Mouse (Mus musculus) stomach, postnatal 0 days (tissue): Measurements from ENCODE around the gene Nckap5. TPM values are rescaled to one million over a fixed set of nuclear protein-coding genes. Genes with fewer than 3 reads are reported as not detected.

Source experiments
- ATAC-seq: fragments of 200-750 bp; cut with Nextera tagmentation; 2 replicates; pipeline ENCODE4 v1.8.0; 2017; ENCODE audit not compliant: low FRiP score, low TSS enrichment
- DNase-seq: peaks from one replicate; pipeline ENCODE4 v3.0.0-alpha.2; 2016; ENCODE audit warnings: low spot score
- H3K27ac ChIP-seq: fragments of 300-500 bp; sonication (generic); replicated peaks from 2 replicates; pipeline ENCODE4 v1.5.1; 2014; ENCODE audit warnings: mild to moderate bottlenecking, control low read depth
- H3K27me3 ChIP-seq: fragments of 300-500 bp; sonication (generic); 2 replicates; pipeline ENCODE4 v1.6.1; 2014; ENCODE audit warnings: low read length; ENCODE audit not compliant: control insufficient read depth, insufficient read depth
- H3K36me3 ChIP-seq: fragments of 300-500 bp; sonication (generic); 2 replicates; pipeline ENCODE4 v1.6.1; 2014; ENCODE audit warnings: low read length, mixed read lengths; ENCODE audit not compliant: control insufficient read depth, insufficient read depth
- H3K4me1 ChIP-seq: fragments of 300-500 bp; sonication (generic); replicated peaks from 2 replicates; pipeline ENCODE4 v1.6.1; 2014; ENCODE audit warnings: antibody characterized with exemption; ENCODE audit not compliant: control insufficient read depth, insufficient read depth
- H3K4me2 ChIP-seq: fragments of 300-500 bp; sonication (generic); replicated peaks from 2 replicates; pipeline ENCODE4 v1.6.1; 2014; ENCODE audit warnings: low read depth, mild to moderate bottlenecking, control low read depth, moderate library complexity
- H3K4me3 ChIP-seq: fragments of 300-500 bp; sonication (generic); 2 replicates; pipeline ENCODE4 v1.5.1; 2014; ENCODE audit warnings: low read depth, low read length, control low read depth
- H3K9ac ChIP-seq: fragments of 300-500 bp; sonication (generic); 2 replicates; pipeline ENCODE4 v1.6.1; 2014; ENCODE audit warnings: mild to moderate bottlenecking, low read length, control low read depth, mixed read lengths
- H3K9me3 ChIP-seq: fragments of 300-500 bp; sonication (generic); 2 replicates; pipeline ENCODE4 v1.6.1; 2016; ENCODE audit warnings: low read length; ENCODE audit not compliant: control insufficient read depth
- CTCF ChIP-seq: IDR thresholded peaks from 2 replicates; pipeline ENCODE4 v1.5.1; 2016; ENCODE audit warnings: antibody characterized with exemption, low read depth, mild to moderate bottlenecking, moderate library complexity
- EP300 ChIP-seq: optimal IDR thresholded peaks from 2 replicates; pipeline ENCODE3; 2016; ENCODE audit warnings: antibody characterized with exemption
- WGBS: fragments of 180-500 bp; shearing (Covaris S2); extraction: QIAGEN DNeasy Blood & Tissue Kit; methylation state at CpG from one replicate; pipeline ENCODE4 v1.1.7; 2014; 5-methylcytosine and 5-hydroxymethylcytosine counted together
- polyA plus RNA-seq: library from polyadenylated mRNA; unstranded; fragments of >200 nt; fragmentation: Nextera tagmentation; extraction: Ambion mirVana; gene quantifications from 2 replicates; pipeline ENCODE4 v1.2.1, GENCODE M21; 2015

The Nckap5 gene
- polyA plus RNA-seq, 1 experiment from 2014 or later = 1.9 TPM

DNA sequence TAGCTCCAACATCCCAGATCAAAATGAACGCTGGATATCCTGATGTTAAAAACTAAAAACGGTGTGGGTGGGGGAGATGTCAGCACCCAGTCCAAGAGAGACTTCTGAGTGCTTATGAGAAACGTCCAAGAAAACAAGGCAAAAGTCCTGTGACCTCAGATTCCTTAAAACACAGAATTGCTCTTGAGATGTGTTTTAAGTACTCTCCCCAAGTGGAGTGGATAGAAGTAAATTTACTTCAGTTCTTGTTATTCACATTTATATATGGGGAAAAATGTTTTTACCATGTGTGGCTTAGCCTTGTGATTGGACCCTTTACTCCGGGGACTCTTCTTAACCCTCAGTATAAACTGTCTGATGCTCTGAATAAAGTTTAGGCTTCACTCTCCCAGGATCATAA lies 640.2 kb downstream of the Nckap5 start:
- H3K4me1 ChIP-seq = no peaks in the 10 kb centered on the region
- 70% methylated on average over 4 of the region's 4 CpGs for WGBS
- DNase-seq = no peak
- TF ChIP-seq CTCF (no peak), EP300 (no peak)
- no peak for ATAC-seq
- H3K4me3 ChIP-seq = no peak overlapping the region
- no peak overlapping the region for H3K4me2 ChIP-seq
- no peaks in the 10 kb centered on the region for H3K36me3 ChIP-seq
- no peaks in the 10 kb centered on the region for H3K9me3 ChIP-seq
- no peak overlapping the region for H3K9ac ChIP-seq
- H3K27ac ChIP-seq = no peak overlapping the region
- H3K27me3 ChIP-seq = no peaks in the 10 kb centered on the region

DNA sequence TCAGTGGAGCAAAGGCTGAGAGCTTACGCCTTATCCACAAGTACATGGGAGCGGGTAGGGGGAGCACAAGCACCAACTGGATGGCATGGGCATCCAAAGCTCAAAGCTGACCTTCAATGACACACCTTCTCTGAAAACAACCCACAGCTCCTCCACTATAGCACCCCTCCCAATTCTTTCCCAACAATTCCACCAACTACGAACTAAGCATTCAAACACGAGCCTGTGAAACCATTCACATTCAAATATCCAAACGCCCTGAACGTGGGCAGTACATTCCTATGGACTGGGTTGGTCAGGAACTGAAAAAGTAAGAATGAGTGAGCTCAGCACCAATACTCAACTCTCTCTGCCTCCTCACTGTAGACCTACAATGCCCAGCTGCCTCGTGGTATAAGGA lies 646.8 kb downstream of the Nckap5 start:
- no peak overlapping the region for H3K4me3 ChIP-seq
- no peak overlapping the region for H3K4me2 ChIP-seq
- H3K36me3 ChIP-seq = no peaks in the 10 kb centered on the region
- H3K9ac ChIP-seq = no peak overlapping the region
- 87% methylated on average over 7 of the region's 7 CpGs for WGBS
- no peak overlapping the region for H3K27ac ChIP-seq
- no peaks in the 10 kb centered on the region for H3K27me3 ChIP-seq
- H3K9me3 ChIP-seq = no peaks in the 10 kb centered on the region
- H3K4me1 ChIP-seq = no peaks in the 10 kb centered on the region
- DNase-seq (no peak), ATAC-seq (no peak)
- no peak for TF ChIP-seq CTCF
- no peak for TF ChIP-seq EP300

DNA sequence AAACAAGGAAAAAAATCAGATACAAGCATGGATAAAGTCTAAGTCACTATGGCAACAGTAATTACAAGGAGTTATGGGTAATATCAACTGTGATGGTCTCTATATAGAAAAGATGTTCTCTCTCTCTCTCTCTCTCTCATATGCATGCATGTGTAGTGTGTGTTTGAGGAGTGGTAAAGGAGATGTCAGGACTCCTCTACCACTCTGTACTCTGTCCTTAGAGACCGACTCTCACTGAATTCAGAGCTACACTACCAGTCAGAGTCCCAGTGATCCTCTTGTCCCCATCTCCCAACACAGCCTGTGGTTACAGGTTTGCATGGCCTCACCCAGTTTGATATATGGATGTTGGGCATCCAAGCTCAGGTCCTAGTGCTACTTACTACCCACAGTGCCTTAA lies 662.0 kb downstream of the Nckap5 start:
- Histone ChIP-seq H3K27me3 (no peaks in the 10 kb centered on the region), H3K4me2 (no peak overlapping the region), H3K9ac (no peak overlapping the region), H3K4me1 (no peaks in the 10 kb centered on the region), H3K27ac (no peak overlapping the region), H3K36me3 (no peaks in the 10 kb centered on the region), H3K4me3 (no peak overlapping the region), H3K9me3 (no peaks in the 10 kb centered on the region)
- WGBS = 81% methylated on average over 1 of the region's 1 CpGs
- DNase-seq = no peak
- TF ChIP-seq EP300 = no peak
- TF ChIP-seq CTCF = no peak
- ATAC-seq = no peak

DNA sequence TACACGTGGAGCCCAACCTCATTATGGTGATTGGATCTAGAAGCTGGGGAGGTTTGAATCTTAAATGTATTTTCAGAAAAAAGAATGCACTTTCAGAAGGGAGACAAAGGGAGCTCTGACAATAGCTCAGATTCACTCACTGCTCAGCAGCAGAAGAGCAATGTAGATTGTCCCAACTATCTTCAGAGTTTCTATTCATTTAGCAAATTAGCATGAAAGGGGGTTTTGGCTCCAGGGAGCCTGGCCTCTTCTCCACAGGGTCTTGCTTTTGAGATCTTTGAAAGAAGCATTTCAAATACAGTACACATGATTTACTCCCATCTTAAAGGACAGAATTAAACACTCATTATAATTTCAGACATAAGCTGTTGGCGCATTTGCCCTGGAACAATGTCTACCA lies 662.5 kb downstream of the Nckap5 start:
- Histone ChIP-seq H3K27me3 (no peaks in the 10 kb centered on the region), H3K9ac (no peak overlapping the region), H3K4me3 (no peak overlapping the region), H3K27ac (no peak overlapping the region), H3K4me2 (no peak overlapping the region), H3K36me3 (no peaks in the 10 kb centered on the region), H3K4me1 (no peaks in the 10 kb centered on the region), H3K9me3 (no peaks in the 10 kb centered on the region)
- DNase-seq = no peak
- TF ChIP-seq CTCF (no peak), EP300 (no peak)
- WGBS = 58% methylated on average over 2 of the region's 2 CpGs
- no peak for ATAC-seq

DNA sequence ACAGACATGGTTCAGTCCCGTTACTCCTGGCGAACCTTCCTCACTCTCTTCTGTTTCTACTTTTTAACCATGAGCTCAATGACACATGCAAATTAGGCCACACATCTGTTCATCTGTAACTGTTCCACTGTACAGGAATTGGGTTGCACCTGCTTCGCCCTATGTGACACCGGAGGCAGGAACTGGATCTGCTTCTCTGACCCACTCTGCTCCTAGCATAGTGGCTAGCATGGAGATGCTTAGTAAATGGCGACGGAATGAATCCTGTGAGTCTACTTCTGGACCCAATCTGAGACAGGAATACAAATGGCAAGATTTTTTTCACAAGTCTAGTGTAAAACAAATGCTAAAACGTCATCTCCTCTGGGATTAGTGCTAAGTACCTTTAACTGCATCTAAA lies 663.1 kb downstream of the Nckap5 start:
- Histone ChIP-seq H3K4me3 (no peak overlapping the region), H3K9ac (no peak overlapping the region), H3K36me3 (no peaks in the 10 kb centered on the region), H3K4me2 (no peak overlapping the region), H3K27me3 (no peaks in the 10 kb centered on the region), H3K9me3 (no peaks in the 10 kb centered on the region), H3K4me1 (no peaks in the 10 kb centered on the region), H3K27ac (no peak overlapping the region)
- WGBS = 76% methylated on average over 7 of the region's 7 CpGs
- TF ChIP-seq EP300 (no peak), CTCF (no peak)
- DNase-seq (no peak), ATAC-seq (no peak)

DNA sequence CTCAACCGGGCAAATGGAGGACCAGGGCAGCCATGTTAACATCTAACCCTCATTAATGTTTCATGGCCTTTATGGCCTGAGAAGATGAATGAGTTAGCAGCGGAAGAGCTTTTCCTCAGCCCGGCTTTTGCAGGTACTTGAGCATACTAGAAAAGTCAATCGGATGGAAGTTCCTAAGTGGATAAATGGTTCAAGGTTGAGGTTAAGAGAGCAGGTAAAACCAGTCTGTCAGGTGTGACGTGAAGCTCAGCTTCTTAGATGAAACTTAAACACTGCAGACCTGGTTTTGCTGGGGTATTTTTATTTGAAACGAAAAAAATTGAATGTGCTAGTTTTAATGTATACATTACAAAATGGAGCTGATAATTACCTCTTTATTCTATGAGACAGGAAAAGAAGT lies 671.3 kb downstream of the Nckap5 start:
- Histone ChIP-seq H3K9me3 (no peaks in the 10 kb centered on the region), H3K27ac (no peak overlapping the region), H3K36me3 (no peaks in the 10 kb centered on the region), H3K4me3 (no peak overlapping the region), H3K27me3 (no peaks in the 10 kb centered on the region), H3K4me1 (no peaks in the 10 kb centered on the region), H3K4me2 (no peak overlapping the region), H3K9ac (no peak overlapping the region)
- TF ChIP-seq EP300 = no peak
- DNase-seq (no peak), ATAC-seq (no peak)
- WGBS = 38% methylated on average over 6 of the region's 6 CpGs

DNA sequence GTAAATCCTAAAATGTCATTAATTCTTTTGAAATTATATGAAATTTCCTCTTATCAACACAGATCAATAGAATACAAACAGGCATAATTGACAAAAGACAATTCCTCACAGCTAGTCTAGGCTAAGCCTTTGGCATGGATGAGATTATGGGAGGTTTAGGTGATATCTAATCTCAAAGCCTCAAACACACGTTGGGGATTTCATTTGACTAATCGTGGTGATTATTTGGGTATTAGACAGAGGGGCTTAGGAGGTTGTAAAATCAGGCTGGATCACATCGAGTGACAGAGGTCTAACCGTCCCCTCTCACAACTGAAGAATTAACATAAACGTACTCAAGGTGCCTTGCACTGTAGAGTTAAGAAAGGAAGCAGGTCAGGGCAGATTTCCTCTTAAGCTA lies 674.8 kb downstream of the Nckap5 start:
- WGBS = 44% methylated on average over 5 of the region's 5 CpGs
- H3K9ac ChIP-seq = no peak overlapping the region
- H3K4me2 ChIP-seq = no peak overlapping the region
- ATAC-seq (no peak), DNase-seq (no peak)
- H3K9me3 ChIP-seq = no peaks in the 10 kb centered on the region
- no peak overlapping the region for H3K4me3 ChIP-seq
- no peaks in the 10 kb centered on the region for H3K4me1 ChIP-seq
- no peak for TF ChIP-seq CTCF
- H3K36me3 ChIP-seq = no peaks in the 10 kb centered on the region
- H3K27me3 ChIP-seq = no peaks in the 10 kb centered on the region
- H3K27ac ChIP-seq = no peak overlapping the region
